Mouse (Mus musculus): Measurements from ENCODE around the gene 9830107B12Rik. TPM values are rescaled to one million over a fixed set of nuclear protein-coding genes. Genes with fewer than 3 reads are reported as not detected.

Gene 9830107B12Rik
- polyA plus RNA-seq, 1 experiment from 2014 or later = not detected

DNA sequence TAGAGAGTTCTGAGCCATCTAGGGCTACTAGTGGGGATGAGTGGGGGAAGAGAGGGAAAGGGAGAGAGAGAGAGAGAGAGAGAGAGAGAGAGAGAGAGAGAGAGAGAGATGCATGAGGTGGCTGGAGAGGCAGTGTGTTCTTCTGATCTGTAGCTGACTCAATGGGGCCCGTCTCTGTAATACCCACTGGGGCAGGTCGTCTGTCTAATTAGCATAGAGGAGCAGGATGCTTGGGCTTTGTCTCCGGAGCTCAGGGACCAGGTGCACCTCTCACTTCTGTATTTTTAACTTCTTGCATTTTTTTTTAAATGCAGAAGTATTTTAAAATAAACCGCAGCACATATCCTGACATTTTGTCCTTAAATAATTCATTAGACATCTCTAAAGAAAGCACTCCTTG is 38.7 kb downstream of the 9830107B12Rik start:
- WGBS = 54% methylated on average over 4 of the region's 4 CpGs
- no peaks in the 10 kb centered on the region for H3K4me1 ChIP-seq
- H3K4me2 ChIP-seq = no peak overlapping the region
- H3K9ac ChIP-seq = no peak overlapping the region
- no peaks in the 10 kb centered on the region for H3K36me3 ChIP-seq
- no peak overlapping the region for H3K4me3 ChIP-seq
- no peaks in the 10 kb centered on the region for H3K27me3 ChIP-seq
- ATAC-seq (ENCODE audit: borderline replicate concordance, extremely low read depth, low FRiP score, low TSS enrichment) = no peak
- no peak overlapping the region for H3K27ac ChIP-seq
- no peaks in the 10 kb centered on the region for H3K9me3 ChIP-seq

GRCm38 (mm10) chr17:48100441-48101417 is 45.3 kb downstream of the 9830107B12Rik start:
- Histone ChIP-seq H3K27ac (no peak overlapping the region), H3K4me1 (peaks cover 40% of the 10 kb centered on the region), H3K4me3 (peak overlapping the region; percentile 32), H3K9ac (no peak overlapping the region), H3K9me3 (no peaks in the 10 kb centered on the region), H3K4me2 (peak overlapping the region; percentile 57), H3K36me3 (no peaks in the 10 kb centered on the region), H3K27me3 (peaks cover 44% of the 10 kb centered on the region)
- peak; percentile 46; the same call in 1 of the 2 replicates for ATAC-seq (ENCODE audit: borderline replicate concordance, extremely low read depth, low FRiP score, low TSS enrichment)
- WGBS = 14% methylated on average over 20 of the region's 21 CpGs

DNA sequence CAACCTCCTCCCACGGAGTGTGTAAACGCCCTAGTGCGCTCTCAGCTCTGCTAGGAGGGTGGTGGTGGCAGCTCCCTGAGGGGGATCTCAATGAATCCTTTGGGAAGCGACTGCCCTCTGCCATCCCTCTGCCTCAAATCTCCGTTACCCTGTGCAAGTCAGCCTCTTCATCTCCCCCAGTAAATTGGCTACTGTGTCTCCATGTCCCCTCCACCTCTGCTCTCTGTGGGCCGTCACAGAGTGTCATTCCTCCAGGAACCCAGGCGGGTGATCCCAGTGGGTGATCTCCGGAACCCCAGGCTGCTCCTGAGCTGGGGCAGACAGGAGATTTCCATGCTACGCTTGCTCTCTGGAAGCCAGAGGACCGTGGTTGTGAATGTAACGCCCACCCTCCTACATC is 46.8 kb downstream of the 9830107B12Rik start:
- Histone ChIP-seq H3K9me3 (no peaks in the 10 kb centered on the region), H3K27ac (no peak overlapping the region), H3K4me3 (no peak overlapping the region)

GRCm38 (mm10) chr17:48098528-48098890 is 47.6 kb downstream of the 9830107B12Rik start:
- Histone ChIP-seq H3K27ac (no peak overlapping the region), H3K27me3 (peaks cover 66% of the 10 kb centered on the region)

More for the DNA sequence above, 46.8 kb downstream of the 9830107B12Rik start:
- Histone ChIP-seq H3K4me2 (peak overlapping the region; percentile 82; the same call in 1 of the 2 replicates), H3K4me1 (peaks cover 50% of the 10 kb centered on the region), H3K9ac (no peak overlapping the region), H3K27me3 (peaks cover 58% of the 10 kb centered on the region), H3K36me3 (no peaks in the 10 kb centered on the region)
- ATAC-seq (ENCODE audit: borderline replicate concordance, extremely low read depth, low FRiP score, low TSS enrichment) = no peak
- 42% methylated on average over 11 of the region's 11 CpGs for WGBS

DNA sequence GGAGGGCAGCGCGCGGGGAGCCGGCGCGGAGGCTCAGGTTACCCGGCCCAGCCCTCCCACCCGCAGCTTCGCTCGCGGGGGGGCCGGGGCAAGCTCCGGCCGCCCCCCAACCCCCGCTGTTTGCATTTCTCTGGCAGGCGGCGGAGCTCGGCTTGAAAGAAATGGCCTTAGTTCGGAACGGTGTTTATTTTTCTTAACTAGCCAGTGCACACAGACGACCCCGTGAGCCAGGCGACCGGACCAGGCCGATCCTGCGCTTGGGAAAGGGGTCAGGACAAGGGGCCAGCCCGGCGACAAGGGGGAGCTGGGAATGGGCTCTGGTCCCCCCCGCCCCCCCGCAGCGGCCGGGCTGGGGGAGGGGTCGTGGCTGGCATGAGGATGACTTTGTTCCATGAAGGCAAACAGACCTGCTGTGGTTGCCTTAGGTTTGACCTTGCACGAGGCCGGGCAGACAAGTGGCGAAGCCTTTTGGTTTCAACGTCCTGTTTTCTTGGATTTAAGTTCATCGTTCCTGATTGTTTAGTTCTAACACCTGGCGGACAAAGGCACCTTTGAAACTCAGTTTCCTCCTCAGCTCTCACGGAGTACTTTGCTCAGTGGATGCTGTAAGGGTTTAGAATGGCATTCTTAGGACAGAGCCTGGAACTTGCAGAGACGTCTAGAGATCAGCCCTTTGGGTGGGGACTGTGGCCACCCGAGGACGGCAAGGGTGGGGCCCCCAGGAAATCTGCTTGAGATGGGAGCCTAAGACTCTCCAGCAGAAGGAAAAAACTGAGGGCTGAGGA is 48.1 kb downstream of the 9830107B12Rik start:
- under 1% methylated on average over 39 of the region's 43 CpGs for WGBS
- H3K27ac ChIP-seq = no peak overlapping the region
- no peaks in the 10 kb centered on the region for H3K36me3 ChIP-seq
- H3K9me3 ChIP-seq = no peaks in the 10 kb centered on the region
- ATAC-seq (ENCODE audit: borderline replicate concordance, extremely low read depth, low FRiP score, low TSS enrichment) = no peak
- H3K4me3 ChIP-seq = peak overlapping the region; percentile 37
- peaks cover 67% of the 10 kb centered on the region for H3K27me3 ChIP-seq
- peak overlapping the region; percentile 27; the same call in 1 of the 2 replicates for H3K9ac ChIP-seq
- peak overlapping the region; percentile 82 for H3K4me2 ChIP-seq
- peaks cover 54% of the 10 kb centered on the region for H3K4me1 ChIP-seq

More at GRCm38 (mm10) chr17:48098528-48098890, 47.6 kb downstream of the 9830107B12Rik start:
- no peak for ATAC-seq (ENCODE audit: borderline replicate concordance, extremely low read depth, low FRiP score, low TSS enrichment)
- Histone ChIP-seq H3K4me2 (peak overlapping the region; percentile 82), H3K9me3 (no peaks in the 10 kb centered on the region), H3K4me1 (peaks cover 50% of the 10 kb centered on the region), H3K4me3 (peak overlapping the region; percentile 37), H3K9ac (no peak overlapping the region), H3K36me3 (no peaks in the 10 kb centered on the region)
- WGBS = under 1% methylated on average over 19 of the region's 19 CpGs

DNA sequence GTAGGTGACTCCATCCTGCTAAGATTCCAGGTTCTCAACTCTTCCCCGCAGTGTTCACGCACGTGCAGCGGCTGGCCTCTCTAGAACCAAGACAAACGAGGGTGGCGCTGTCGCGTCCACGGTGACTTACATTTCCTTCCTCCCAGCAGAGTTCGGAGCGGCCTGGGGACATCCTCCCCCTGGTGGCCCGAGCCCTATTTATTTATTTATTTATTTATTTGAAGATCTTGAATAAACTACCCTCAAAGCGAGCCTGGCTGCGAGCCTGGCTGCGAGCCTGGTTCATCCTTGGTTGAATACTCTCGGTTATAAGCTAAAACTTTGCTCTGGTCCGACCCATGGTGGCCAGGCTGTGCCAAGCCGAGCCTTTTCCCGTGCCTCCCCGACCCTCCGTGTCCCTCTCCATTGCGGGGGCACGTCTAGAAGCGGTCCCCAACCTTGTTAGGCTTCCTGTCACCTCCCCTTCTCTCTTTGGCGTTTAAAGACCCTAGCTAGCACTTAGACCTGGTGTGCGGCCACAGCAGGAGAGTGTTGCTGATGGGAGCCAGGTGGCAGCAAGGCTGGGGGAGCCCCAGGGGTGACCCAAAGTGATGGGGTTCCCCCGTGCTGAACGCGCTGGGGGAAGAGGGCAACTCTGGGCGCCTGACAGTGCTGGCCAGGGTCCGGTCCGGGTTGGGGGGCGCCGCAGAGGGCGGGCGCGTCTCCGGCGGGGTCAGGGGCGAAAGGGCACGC is 48.9 kb downstream of the 9830107B12Rik start:
- Histone ChIP-seq H3K27me3 (peaks cover 67% of the 10 kb centered on the region), H3K4me3 (peak overlapping the region; percentile 37), H3K27ac (no peak overlapping the region), H3K4me1 (peaks cover 54% of the 10 kb centered on the region), H3K4me2 (peak overlapping the region; percentile 82), H3K9me3 (no peaks in the 10 kb centered on the region), H3K36me3 (no peaks in the 10 kb centered on the region), H3K9ac (peak overlapping the region; percentile 27)
- ATAC-seq (ENCODE audit: borderline replicate concordance, extremely low read depth, low FRiP score, low TSS enrichment) = peak; percentile 37; the same call in 1 of the 2 replicates
- 2% methylated on average over 39 of the region's 41 CpGs for WGBS

DNA sequence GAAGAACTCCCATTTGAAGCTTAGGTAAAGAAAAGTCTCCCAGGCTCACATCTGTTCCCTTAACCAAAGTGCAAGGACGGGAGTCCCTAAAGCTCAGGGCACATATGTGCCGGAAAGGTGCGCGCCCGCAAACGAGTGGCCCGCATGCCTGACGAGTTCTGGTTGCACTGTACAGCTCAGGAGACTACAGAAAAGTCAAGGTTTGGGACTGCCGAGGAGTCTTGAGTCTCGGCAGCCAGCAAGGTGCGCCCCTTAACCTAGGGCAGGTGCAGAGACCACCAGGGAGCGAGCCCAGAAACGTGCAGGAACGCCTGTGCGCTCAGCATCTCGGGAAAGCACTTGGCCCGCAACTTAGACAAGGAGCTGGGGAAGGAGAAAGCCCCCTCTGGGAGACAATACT is 49.7 kb downstream of the 9830107B12Rik start:
- WGBS = 15% methylated on average over 17 of the region's 17 CpGs
- Histone ChIP-seq H3K27me3 (peaks cover 67% of the 10 kb centered on the region), H3K4me3 (peak overlapping the region; percentile 37), H3K27ac (no peak overlapping the region), H3K4me2 (peak overlapping the region; percentile 82), H3K4me1 (peaks cover 54% of the 10 kb centered on the region), H3K9me3 (no peaks in the 10 kb centered on the region), H3K9ac (no peak overlapping the region), H3K36me3 (no peaks in the 10 kb centered on the region)
- ATAC-seq (ENCODE audit: borderline replicate concordance, extremely low read depth, low FRiP score, low TSS enrichment) = no peak

GRCm38 (mm10) chr17:48095718-48096121 is 50.3 kb downstream of the 9830107B12Rik start:
- no peaks in the 10 kb centered on the region for H3K36me3 ChIP-seq
- H3K4me3 ChIP-seq = peak overlapping the region; percentile 9
- H3K4me1 ChIP-seq = peaks cover 54% of the 10 kb centered on the region
- WGBS = 2% methylated on average over 26 of the region's 26 CpGs
- H3K27me3 ChIP-seq = peaks cover 67% of the 10 kb centered on the region
- H3K9me3 ChIP-seq = no peaks in the 10 kb centered on the region
- H3K9ac ChIP-seq = no peak overlapping the region
- H3K4me2 ChIP-seq = peak overlapping the region; percentile 17; the same call in 1 of the 2 replicates
- no peak overlapping the region for H3K27ac ChIP-seq
- no peak for ATAC-seq (ENCODE audit: borderline replicate concordance, extremely low read depth, low FRiP score, low TSS enrichment)

- Histone ChIP-seq H3K27me3 (peaks cover 63% of the 10 kb centered on the region), H3K4me2 (no peak overlapping the region), H3K36me3 (no peaks in the 10 kb centered on the region), H3K4me1 (peaks cover 51% of the 10 kb centered on the region), H3K9ac (no peak overlapping the region), H3K4me3 (peak overlapping the region; percentile 9), H3K9me3 (no peaks in the 10 kb centered on the region), H3K27ac (no peak overlapping the region)
- ATAC-seq (ENCODE audit: borderline replicate concordance, extremely low read depth, low FRiP score, low TSS enrichment) = no peak
- 10% methylated on average over 20 of the region's 20 CpGs for WGBS
Observed at GRCm38 (mm10) chr17:48094820-48095680, 51.0 kb downstream of the 9830107B12Rik start.

- ATAC-seq (ENCODE audit: borderline replicate concordance, extremely low read depth, low FRiP score, low TSS enrichment) = no peak
- Histone ChIP-seq H3K27me3 (peaks cover 48% of the 10 kb centered on the region), H3K9me3 (no peaks in the 10 kb centered on the region), H3K4me1 (peaks cover 39% of the 10 kb centered on the region), H3K4me2 (no peak overlapping the region), H3K36me3 (no peaks in the 10 kb centered on the region), H3K9ac (no peak overlapping the region), H3K4me3 (no peak overlapping the region), H3K27ac (no peak overlapping the region)
- WGBS = 62% methylated on average over 5 of the region's 5 CpGs
Observed at GRCm38 (mm10) chr17:48093286-48093817, 52.7 kb downstream of the 9830107B12Rik start.

Data from lung, embryonic 15.5 days (tissue).